ENCODE assay signal across 8 mouse cellular contexts in genomic region chr19:37434263-37434951, GRCm38 (mm10). TPM values are rescaled to one million over a fixed set of nuclear protein-coding genes. Genes with fewer than 3 reads are reported as not detected.
A peak's percentile ranks its signal among the peaks of the same experiment; 100 is the strongest.
DNase-seq lines count a peak whose midpoint lies in the region; ATAC-seq lines count a peak whose summit lies in the region.

TSS of gene Hhex (plus strand) at chr19:37434810.

- peaks cover 14% of the 10 kb centered on the region for H3K4me1 ChIP-seq in limb, embryonic 11.5 days (ENCODE audit: control insufficient read depth, insufficient read depth, low read length)
- H3K4me1 ChIP-seq in midbrain, embryonic 10.5 days: peaks cover 18% of the 10 kb centered on the region

- peak within 1 kb of the TSS; percentile 44 for H3K4me2 ChIP-seq in limb, embryonic 11.5 days (ENCODE audit: low read depth, severe bottlenecking)

- H3K27me3 ChIP-seq in limb, embryonic 11.5 days (ENCODE audit: control insufficient read depth, insufficient read depth, low read length): peaks cover 59% of the 10 kb centered on the region
- H3K27me3 ChIP-seq in midbrain, embryonic 10.5 days (ENCODE audit: low read depth, poor library complexity, severe bottlenecking): peaks cover 97% of the 10 kb centered on the region

- peak; percentile 38 for DNase-seq in Muller cell, postnatal 12 days (ENCODE audit: inconsistent ontology term)
- peak; percentile 20 for DNase-seq in c-Kit-positive CD71-positive TER-119-positive erythroid progenitor cells, embryonic 14.5 days (ENCODE audit: low spot score)
- DNase-seq in gastrocnemius, postnatal 25 days: peak; percentile 81
- peak; percentile 54 for DNase-seq in induced T-regulatory cell, adult 2 months (ENCODE audit: low read depth)
- DNase-seq in limb, embryonic 11.5 days (ENCODE audit: low spot score): peak; percentile 68
- peak; percentile 65 for DNase-seq in midbrain, embryonic 10.5 days (ENCODE audit: low spot score)
- peak; percentile 39 for DNase-seq in right cerebral cortex, postnatal 25 days
- DNase-seq in urinary bladder, postnatal 14 days (ENCODE audit: low spot score): peak; percentile 84

- H3K36me3 ChIP-seq in limb, embryonic 11.5 days (ENCODE audit: control insufficient read depth, insufficient read depth, low read length): no peaks in the 10 kb centered on the region
- H3K36me3 ChIP-seq in midbrain, embryonic 10.5 days: no peaks in the 10 kb centered on the region

- under 1% methylated on average over 77 of the region's 79 CpGs for WGBS in limb, embryonic 11.5 days
- WGBS in midbrain, embryonic 10.5 days: under 1% methylated on average over 79 of the region's 79 CpGs

- ATAC-seq in limb, embryonic 11.5 days (ENCODE audit: insufficient number of reproducible peaks, low FRiP score, low TSS enrichment, low read depth): peak; percentile 54; the same call in 1 of the 2 replicates

- H3K27ac ChIP-seq in limb, embryonic 11.5 days (replicated peaks; ENCODE audit: low read depth, low read length): 0 out of 2 replicates have a peak within 1 kb of the TSS, but pooled peaks have one; percentile 52
- H3K27ac ChIP-seq in midbrain, embryonic 10.5 days (replicated peaks): peak within 1 kb of the TSS; percentile 52; the same call in 1 of the 2 replicates

- peak within 1 kb of the TSS; percentile 41 for H3K9ac ChIP-seq in limb, embryonic 11.5 days (ENCODE audit: low read length)

- no peaks in the 10 kb centered on the region; the same call in 1 of the 2 replicates for H3K9me3 ChIP-seq in limb, embryonic 11.5 days (ENCODE audit: control insufficient read depth, low read length)
- no peaks in the 10 kb centered on the region for H3K9me3 ChIP-seq in midbrain, embryonic 10.5 days (replicated peaks)

- peak within 1 kb of the TSS; percentile 42 for H3K4me3 ChIP-seq in limb, embryonic 11.5 days (ENCODE audit: low read depth, low read length)
- peak within 1 kb of the TSS; percentile 50 for H3K4me3 ChIP-seq in midbrain, embryonic 10.5 days

RNA-seq across cellular contexts. Expression of gene Hhex, which starts in this region (rescaled TPM):
- total RNA-seq in gastrocnemius, postnatal 25 days (2021): 1 to 10 TPM; 1.0 to 2.8 TPM
- 4.7 and 4.8 TPM in 2 replicates for polyA plus RNA-seq in limb, embryonic 11.5 days (2014; fragmentation: Nextera tagmentation; extraction: Ambion mirVana)
- polyA plus RNA-seq in midbrain, embryonic 10.5 days (2016; fragmentation: Nextera tagmentation; extraction: Ambion mirVana): 5.4 and 6.9 TPM in 2 replicates

Comparison
In these comparisons a context has a peak if more than half of its experiments do, and no peak if none do; other contexts are left out.
1. Peak in every context shown above with its lines: DNase-seq, ATAC-seq, H3K4me3 ChIP-seq and H3K27ac ChIP-seq.
2. DNase-seq: peak in every context shown above with its lines; median percentile 84 in urinary bladder, postnatal 14 days; 81 in gastrocnemius, postnatal 25 days; 68 in limb, embryonic 11.5 days; 65 in midbrain, embryonic 10.5 days; 54 in induced T-regulatory cell, adult 2 months; 39 in right cerebral cortex, postnatal 25 days; 38 in Muller cell, postnatal 12 days; 20 in c-Kit-positive CD71-positive TER-119-positive erythroid progenitor cells, embryonic 14.5 days.